Comparison of ENCODE assay signal across 14 mouse cellular contexts in genomic region chr14:13505355-13505754, GRCm38 (mm10).
DNase-seq lines count a peak whose midpoint lies in the region; ATAC-seq and TF ChIP-seq lines count a peak whose summit lies in the region.
"Had no signal": no experiment of that assay in that cellular context is flagged by ENCODE, and none has a peak within 500 bp of the region (broad histone marks: within the 10 kb centered on the region; RNA-seq: fewer than 3 reads in every experiment).

No protein-coding gene starts in this region.

- no peak overlapping the region for H3K4me2 ChIP-seq in liver, postnatal 0 days (ENCODE audit: low read depth, low read length)
- H3K4me2 ChIP-seq in limb, embryonic 14.5 days (replicated peaks; ENCODE audit: low read depth, low read length, severe bottlenecking): no peak overlapping the region
- H3K4me2 ChIP-seq: embryonic facial prominence, embryonic 13.5 days; forebrain, embryonic 13.5 days had no signal

- TF ChIP-seq POLR2A in MEL (IDR thresholded peaks at IDR 0.05; ENCODE audit: control insufficient read depth in 1 of 2, insufficient read depth in 1 of 2, low read depth in 1 of 2, low read length in 2 of 2, poor library complexity in 1 of 2): no peak
- no peak for TF ChIP-seq POLR2A in limb, embryonic 14.5 days (IDR thresholded peaks at IDR 0.05; ENCODE audit: borderline replicate concordance, extremely low read depth, insufficient read depth, insufficient read length)

- no peaks in the 10 kb centered on the region for H3K36me3 ChIP-seq in liver, postnatal 0 days (replicated peaks; ENCODE audit: insufficient read depth, low read length)
- H3K36me3 ChIP-seq in MEL (ENCODE audit: control insufficient read depth in 1 of 2, insufficient read depth in 2 of 2, low read length in 2 of 2): no peaks in the 10 kb centered on the region
- H3K36me3 ChIP-seq in limb, embryonic 14.5 days (ENCODE audit: control insufficient read depth, insufficient read depth, low read length): no peaks in the 10 kb centered on the region
- H3K36me3 ChIP-seq: embryonic facial prominence, embryonic 13.5 days; midbrain, embryonic 10.5 days had no signal

- no peaks in the 10 kb centered on the region for H3K4me1 ChIP-seq in liver, postnatal 0 days (ENCODE audit: insufficient read depth)
- H3K4me1 ChIP-seq in MEL (ENCODE audit: control insufficient read depth in 1 of 2, insufficient read depth in 2 of 2, low read length in 2 of 2): no peaks in the 10 kb centered on the region
- H3K4me1 ChIP-seq in limb, embryonic 14.5 days (ENCODE audit: control insufficient read depth, insufficient read depth, low read length): no peaks in the 10 kb centered on the region
- H3K4me1 ChIP-seq: embryonic facial prominence, embryonic 13.5 days; forebrain, embryonic 13.5 days; midbrain, embryonic 10.5 days had no signal

- no peak overlapping the region for H3K9ac ChIP-seq in liver, postnatal 0 days (replicated peaks)
- no peak overlapping the region for H3K9ac ChIP-seq in MEL (ENCODE audit: control insufficient read depth, low read depth, low read length, poor library complexity, severe bottlenecking)
- no peak overlapping the region for H3K9ac ChIP-seq in limb, embryonic 14.5 days (ENCODE audit: low read depth, low read length, severe bottlenecking)
- H3K9ac ChIP-seq: embryonic facial prominence, embryonic 13.5 days; forebrain, embryonic 13.5 days had no signal

- H3K27ac ChIP-seq in liver, postnatal 0 days (ENCODE audit: low read depth): no peak overlapping the region
- H3K27ac ChIP-seq in MEL (ENCODE audit: control insufficient read depth, low read depth, low read length): no peak overlapping the region
- no peak overlapping the region for H3K27ac ChIP-seq in limb, embryonic 14.5 days (replicated peaks; ENCODE audit: low read depth, low read length)
- H3K27ac ChIP-seq: embryonic facial prominence, embryonic 13.5 days; forebrain, embryonic 13.5 days; left cerebral cortex, adult 2 months; midbrain, embryonic 10.5 days had no signal

- no peaks in the 10 kb centered on the region for H3K79me2 ChIP-seq in MEL (ENCODE audit: control insufficient read depth, insufficient read depth, low read length, poor library complexity)

- H3K27me3 ChIP-seq in liver, postnatal 0 days (ENCODE audit: insufficient read depth, low read length): no peaks in the 10 kb centered on the region
- no peaks in the 10 kb centered on the region for H3K27me3 ChIP-seq in MEL (ENCODE audit: control insufficient read depth in 1 of 2, insufficient read depth in 2 of 2, low read length in 2 of 2)
- H3K27me3 ChIP-seq in limb, embryonic 14.5 days (ENCODE audit: control insufficient read depth, insufficient read depth, low read length): no peaks in the 10 kb centered on the region
- H3K27me3 ChIP-seq: embryonic facial prominence, embryonic 13.5 days; forebrain, embryonic 13.5 days had no signal

- H3K9me3 ChIP-seq in liver, postnatal 0 days (ENCODE audit: low read length): no peaks in the 10 kb centered on the region
- no peaks in the 10 kb centered on the region for H3K9me3 ChIP-seq in MEL (replicated peaks; ENCODE audit: insufficient read depth, low read length)
- H3K9me3 ChIP-seq in limb, embryonic 14.5 days (ENCODE audit: control insufficient read depth, low read length): no peaks in the 10 kb centered on the region
- H3K9me3 ChIP-seq: embryonic facial prominence, embryonic 13.5 days; forebrain, embryonic 13.5 days; midbrain, embryonic 10.5 days had no signal

- no peak for ATAC-seq in liver, postnatal 0 days
- ATAC-seq in limb, embryonic 14.5 days (ENCODE audit: low FRiP score, low read depth): no peak
- ATAC-seq in erythroid progenitor cell, adult 5-6 weeks (replicated peaks; ENCODE audit: low FRiP score, poor library complexity, severe bottlenecking): no peak
- ATAC-seq: forebrain, embryonic 13.5 days; inflammation-experienced regulatory T-cells, adult 6 months had no signal

- WGBS in liver, postnatal 0 days (ENCODE audit: insufficient replicate concordance): 46% methylated on average over 5 of the region's 5 CpGs
- WGBS in limb, embryonic 14.5 days: 53% methylated on average over 5 of the region's 5 CpGs

- no peak overlapping the region for H3K4me3 ChIP-seq in liver, postnatal 0 days (ENCODE audit: low read depth, low read length)
- no peak overlapping the region for H3K4me3 ChIP-seq in MEL (ENCODE audit: control insufficient read depth in 1 of 2, insufficient read depth in 1 of 2, low read depth in 2 of 2, low read length in 2 of 2)
- no peak overlapping the region for H3K4me3 ChIP-seq in limb, embryonic 14.5 days (replicated peaks; ENCODE audit: low read length)
- H3K4me3 ChIP-seq: embryonic facial prominence, embryonic 13.5 days; forebrain, embryonic 13.5 days; left cerebral cortex, adult 2 months; midbrain, embryonic 10.5 days had no signal

- DNase-seq in liver: peak; percentile 2
- no peak for DNase-seq in liver, postnatal 0 days
- peak; percentile 5 for DNase-seq in MEL (ENCODE audit: low read depth, low spot score)
- peak; percentile 47 for DNase-seq in embryo, embryonic 10.5 days (ENCODE audit: low spot score)
- peak; percentile 29 for DNase-seq in limb, embryonic 14.5 days (ENCODE audit: low spot score)
- no peak for DNase-seq in spleen, postnatal 4 days (ENCODE audit: low spot score in 2 of 2)
- DNase-seq: cerebellum, adult 9-10 months; right cerebral cortex, postnatal 25 days had no signal

- no peak for TF ChIP-seq EP300 in liver, postnatal 0 days (IDR thresholded peaks at IDR 0.05; ENCODE audit: low read depth)
- TF ChIP-seq EP300 in MEL (IDR thresholded peaks at IDR 0.05; ENCODE audit: low read depth in 1 of 2, low read length in 2 of 2): no peak

- no peak for TF ChIP-seq RAD21 in MEL (IDR thresholded peaks at IDR 0.05; ENCODE audit: low read depth, low read length)

- TF ChIP-seq CTCF in liver, postnatal 0 days (IDR thresholded peaks at IDR 0.05; ENCODE audit: low read depth): no peak
- no peak for TF ChIP-seq CTCF in MEL (IDR thresholded peaks at IDR 0.05 in 2 of 3, conservative IDR thresholded peaks at IDR 0.05 in 1 of 3; ENCODE audit: control insufficient read depth in 1 of 3, insufficient read depth in 1 of 3, low read depth in 2 of 3, low read length in 3 of 3, poor library complexity in 1 of 3, severe bottlenecking in 1 of 3)

TF ChIP-seq in MEL, 35 proteins besides CTCF, POLR2A, EP300 and RAD21:
- TF ChIP-seq MXI1 (IDR thresholded peaks at IDR 0.05; ENCODE audit: low read depth, low read length) (no peak), NRF1 (IDR thresholded peaks at IDR 0.05; ENCODE audit: insufficient read depth, low read depth, low read length, poor library complexity, severe bottlenecking) (no peak), UBTF (IDR thresholded peaks at IDR 0.05; ENCODE audit: borderline replicate concordance, insufficient read depth, low read depth, low read length) (no peak), ZNF384 (IDR thresholded peaks at IDR 0.05; ENCODE audit: low read depth, low read length) (no peak), SMC3 (IDR thresholded peaks at IDR 0.05; ENCODE audit: low read depth, low read length) (no peak), HCFC1 (IDR thresholded peaks at IDR 0.05; ENCODE audit: low read depth, low read length) (no peak), POLR2AphosphoS2 (IDR thresholded peaks at IDR 0.05; ENCODE audit: low read length) (no peak), ELF1 (IDR thresholded peaks at IDR 0.05; ENCODE audit: low read depth, low read length) (no peak)

Comparison
In these comparisons a context has a peak if more than half of its experiments do, and no peak if none do; other contexts are left out.
1. DNase-seq: peak in liver (single experiment), MEL (single experiment), embryo, embryonic 10.5 days (single experiment) and limb, embryonic 14.5 days (single experiment); none in liver, postnatal 0 days (single experiment) and spleen, postnatal 4 days (0 of 2).